Mouse (Mus musculus) embryonic facial prominence, embryonic 12.5 days (tissue): Measurements from ENCODE around the gene Gpr3. TPM values are rescaled to one million over a fixed set of nuclear protein-coding genes. Genes with fewer than 3 reads are reported as not detected.

Source experiments
- ATAC-seq: fragments of 200-750 bp; cut with Nextera tagmentation; 2 replicates; pipeline ENCODE4 v1.8.0; 2017; ENCODE audit not compliant: insufficient number of reproducible peaks, insufficient read depth, low FRiP score, low TSS enrichment
- H3K27ac ChIP-seq: fragments of 300-500 bp; sonication (generic); 2 replicates; pipeline ENCODE4 v1.5.1; 2016; ENCODE audit warnings: mild to moderate bottlenecking
- H3K27me3 ChIP-seq: fragments of 300-500 bp; sonication (generic); 2 replicates; pipeline ENCODE4 v1.6.1; 2016; ENCODE audit warnings: mild to moderate bottlenecking, moderate library complexity
- H3K36me3 ChIP-seq: fragments of 300-500 bp; sonication (generic); 2 replicates; pipeline ENCODE4 v1.6.1; 2016; ENCODE audit warnings: mild to moderate bottlenecking
- H3K4me1 ChIP-seq: fragments of 300-500 bp; sonication (generic); 2 replicates; pipeline ENCODE4 v1.6.1; 2016
- H3K4me2 ChIP-seq: fragments of 300-500 bp; sonication (generic); replicated peaks from 2 replicates; pipeline ENCODE4 v1.6.1; 2016; ENCODE audit warnings: mild to moderate bottlenecking, moderate library complexity
- H3K4me3 ChIP-seq: fragments of 300-500 bp; sonication (generic); 2 replicates; pipeline ENCODE4 v1.5.1; 2016; ENCODE audit warnings: mild to moderate bottlenecking
- H3K9ac ChIP-seq: fragments of 300-500 bp; sonication (generic); 2 replicates; pipeline ENCODE4 v1.6.1; 2016; ENCODE audit warnings: mild to moderate bottlenecking, moderate library complexity
- H3K9me3 ChIP-seq: fragments of 300-500 bp; sonication (generic); 2 replicates; pipeline ENCODE4 v1.6.1; 2016; ENCODE audit warnings: mild to moderate bottlenecking, moderate library complexity
- WGBS: fragments of 180-500 bp; shearing (Covaris S2); methylation state at CpG from one replicate; pipeline ENCODE4 v1.1.7; 2016; 5-methylcytosine and 5-hydroxymethylcytosine counted together
- microRNA-seq: library from miRNA; unstranded; fragments of <30 nt; microRNA quantifications from one replicate; pipeline ENCODE4, GENCODE M21; 2017
- polyA plus RNA-seq: library from polyadenylated mRNA; unstranded; fragments of >200 nt; fragmentation: Nextera tagmentation; extraction: Ambion mirVana; gene quantifications from 2 replicates; pipeline ENCODE4 v1.2.1, GENCODE M21; 2016

The Gpr3 gene
- polyA plus RNA-seq, 1 experiment from 2014 or later: not detected

DNA sequence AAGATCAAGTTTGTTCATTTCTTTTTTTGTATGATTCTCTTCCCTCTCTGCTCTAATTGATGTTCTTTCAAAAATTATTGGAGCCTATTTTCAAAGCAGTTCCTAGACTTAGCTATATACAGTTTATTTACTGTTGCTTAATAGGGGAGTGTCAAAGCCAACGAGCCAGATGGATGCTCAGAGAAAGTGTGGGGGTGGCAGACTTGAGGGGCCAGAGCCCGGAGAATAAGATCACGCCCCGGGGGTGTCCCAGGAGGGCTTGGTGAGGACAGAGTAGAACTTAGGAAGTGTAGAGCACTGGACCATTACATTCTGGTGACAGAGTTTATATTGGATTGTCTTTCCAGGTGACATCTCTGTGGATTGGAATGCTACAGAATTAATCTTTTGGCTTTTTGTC lies 51.5 kb downstream of the Gpr3 start:
- H3K4me3 ChIP-seq: no peak overlapping the region
- no peak overlapping the region for H3K9ac ChIP-seq
- no peaks in the 10 kb centered on the region for H3K27me3 ChIP-seq
- no peak for ATAC-seq
- H3K36me3 ChIP-seq: peaks cover 3% of the 10 kb centered on the region; the same call in 1 of the 2 replicates
- H3K4me2 ChIP-seq: no peak overlapping the region
- no peaks in the 10 kb centered on the region for H3K9me3 ChIP-seq
- no peaks in the 10 kb centered on the region for H3K4me1 ChIP-seq
- no peak overlapping the region for H3K27ac ChIP-seq
- 73% methylated on average over 4 of the region's 4 CpGs for WGBS

GRCm38 (mm10) chr4:133160211-133160610 lies 52.1 kb downstream of the Gpr3 start:
- Histone ChIP-seq H3K4me2 (no peak overlapping the region), H3K27me3 (no peaks in the 10 kb centered on the region), H3K36me3 (peaks cover 3% of the 10 kb centered on the region; the same call in 1 of the 2 replicates), H3K27ac (no peak overlapping the region), H3K4me3 (no peak overlapping the region), H3K9me3 (no peaks in the 10 kb centered on the region), H3K4me1 (no peaks in the 10 kb centered on the region), H3K9ac (no peak overlapping the region)
- 69% methylated on average over 8 of the region's 8 CpGs for WGBS
- ATAC-seq: no peak

DNA sequence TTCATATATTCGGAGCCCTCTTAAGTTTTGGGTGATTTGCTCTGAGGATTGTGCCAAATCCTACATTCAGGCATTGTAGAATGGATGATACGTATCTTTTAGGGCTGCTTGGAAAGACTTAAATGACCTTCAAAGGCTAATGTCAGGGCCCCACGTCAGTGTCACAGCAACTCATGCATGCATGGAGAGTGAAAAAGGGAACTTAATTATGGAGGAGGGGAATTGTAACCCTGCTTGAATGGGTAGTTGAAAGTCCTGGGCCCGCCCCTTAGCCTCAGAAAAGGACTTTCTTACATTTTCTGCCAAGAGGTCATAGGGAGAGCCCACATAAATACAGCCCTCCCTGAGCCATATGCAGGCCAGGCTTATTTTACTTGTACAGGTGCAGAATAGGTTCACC lies 52.7 kb downstream of the Gpr3 start:
- no peaks in the 10 kb centered on the region for H3K4me1 ChIP-seq
- no peak for ATAC-seq
- H3K36me3 ChIP-seq: peaks cover 3% of the 10 kb centered on the region; the same call in 1 of the 2 replicates
- no peaks in the 10 kb centered on the region for H3K27me3 ChIP-seq
- 75% methylated on average over 4 of the region's 4 CpGs for WGBS
- H3K4me2 ChIP-seq: no peak overlapping the region
- no peak overlapping the region for H3K4me3 ChIP-seq
- no peak overlapping the region for H3K9ac ChIP-seq
- H3K9me3 ChIP-seq: no peaks in the 10 kb centered on the region
- H3K27ac ChIP-seq: no peak overlapping the region

Small RNAs within 50 kb of the gene (microRNA-seq; reads per million reads assigned to microRNA genes)
- 0.91 reads per million for gene Mir7017

Other genes with a start within 250 kb of the Gpr3 start
- 0.29 and 0.39 TPM in 2 replicates for gene Fgr, start 238.4 kb downstream of the Gpr3 start, polyA plus RNA-seq
- gene Ahdc1, start 201.3 kb downstream of the Gpr3 start, polyA plus RNA-seq: 12.7 and 14.6 TPM in 2 replicates
- gene Wasf2, start 82.0 kb downstream of the Gpr3 start, polyA plus RNA-seq: 78.8 and 88.4 TPM in 2 replicates
- 2.2 and 3.7 TPM in 2 replicates for gene Cd164l2, start 405 bp downstream of the Gpr3 start, polyA plus RNA-seq
- 2.6 and 2.7 TPM in 2 replicates for gene Map3k6, start 28.3 kb upstream of the Gpr3 start, polyA plus RNA-seq
- gene Sytl1, start 50.6 kb upstream of the Gpr3 start, polyA plus RNA-seq: 2.3 and 2.8 TPM in 2 replicates
- gene Tmem222, start 65.3 kb upstream of the Gpr3 start, polyA plus RNA-seq: 80.2 and 81.8 TPM in 2 replicates
- 17.0 and 18.7 TPM in 2 replicates for gene Wdtc1, start 140.9 kb upstream of the Gpr3 start, polyA plus RNA-seq
- gene Slc9a1, start 157.2 kb upstream of the Gpr3 start, polyA plus RNA-seq: 7.6 and 7.9 TPM in 2 replicates